Mouse (Mus musculus): ENCODE data around the gene Siglecg.

DNA sequence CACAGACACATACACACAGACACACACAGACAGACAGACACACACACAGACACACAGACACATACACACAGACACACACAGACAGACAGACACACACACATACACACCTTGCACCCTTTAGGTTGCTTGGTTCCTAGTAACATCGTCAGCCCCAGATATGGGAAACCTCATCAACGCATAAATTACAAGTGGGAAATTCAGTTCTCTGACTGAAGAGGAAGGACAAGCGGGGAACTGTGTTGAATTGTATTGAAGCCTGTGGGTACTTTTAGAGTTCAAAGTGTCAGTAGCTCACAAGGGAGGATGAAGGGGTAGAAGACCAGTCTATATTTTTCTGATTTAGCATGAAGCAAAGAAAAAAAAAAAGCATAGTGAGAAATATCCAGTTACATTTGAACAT lies 431 bp upstream of the Siglecg start:
- TF ChIP-seq CTCF (IDR thresholded peaks at IDR 0.05; ENCODE audit: extremely low read depth, insufficient read length, insufficient replicate concordance, low read depth, low read length) (no peak), POLR2A (IDR thresholded peaks at IDR 0.05; ENCODE audit: low read depth, low read length) (no peak)
